Mouse (Mus musculus): ENCODE measurements around the gene Ccdc42. TPM values are rescaled to one million over a fixed set of nuclear protein-coding genes. Genes with fewer than 3 reads are reported as not detected.

The Ccdc42 gene
- polyA plus RNA-seq, 1 experiment from 2014 or later = 0.29 TPM

GRCm38 (mm10) chr11:68579462-68579881 is 7.3 kb upstream of the Ccdc42 start:
- Histone ChIP-seq H3K9ac (ENCODE audit: low read depth, low read length) (no peak overlapping the region), H3K27ac (ENCODE audit: low read depth, low read length) (no peak overlapping the region), H3K4me1 (ENCODE audit: control insufficient read depth, insufficient read depth, low read length) (no peaks in the 10 kb centered on the region), H3K4me2 (no peak overlapping the region), H3K27me3 (ENCODE audit: control insufficient read depth, insufficient read depth, low read length) (no peaks in the 10 kb centered on the region; the same call in 1 of the 2 replicates), H3K9me3 (replicated peaks; ENCODE audit: control insufficient read depth, low read length) (no peaks in the 10 kb centered on the region), H3K36me3 (ENCODE audit: control insufficient read depth, insufficient read depth, low read length) (no peaks in the 10 kb centered on the region), H3K4me3 (ENCODE audit: low read depth, low read length) (no peak overlapping the region)
- no peak for ATAC-seq (replicated peaks; ENCODE audit: insufficient number of reproducible peaks, low FRiP score, low TSS enrichment)
- 42% methylated on average over 9 of the region's 9 CpGs for WGBS (ENCODE audit: insufficient replicate concordance)

- Histone ChIP-seq H3K27ac (ENCODE audit: low read depth, low read length) (no peak overlapping the region), H3K4me2 (no peak overlapping the region), H3K4me3 (ENCODE audit: low read depth, low read length) (no peak overlapping the region), H3K27me3 (ENCODE audit: control insufficient read depth, insufficient read depth, low read length) (no peaks in the 10 kb centered on the region; the same call in 1 of the 2 replicates), H3K9ac (ENCODE audit: low read depth, low read length) (no peak overlapping the region), H3K36me3 (ENCODE audit: control insufficient read depth, insufficient read depth, low read length) (no peaks in the 10 kb centered on the region), H3K9me3 (replicated peaks; ENCODE audit: control insufficient read depth, low read length) (no peaks in the 10 kb centered on the region), H3K4me1 (ENCODE audit: control insufficient read depth, insufficient read depth, low read length) (no peaks in the 10 kb centered on the region)
- no peak for ATAC-seq (replicated peaks; ENCODE audit: insufficient number of reproducible peaks, low FRiP score, low TSS enrichment)
- 45% methylated on average over 6 of the region's 6 CpGs for WGBS (ENCODE audit: insufficient replicate concordance)
These were observed 6.3 kb upstream of the Ccdc42 start for GRCm38 (mm10) chr11:68580566-68580965.

- no peak for ATAC-seq (replicated peaks; ENCODE audit: insufficient number of reproducible peaks, low FRiP score, low TSS enrichment)
- no peaks in the 10 kb centered on the region for H3K4me1 ChIP-seq (ENCODE audit: control insufficient read depth, insufficient read depth, low read length)
- no peak overlapping the region for H3K27ac ChIP-seq (ENCODE audit: low read depth, low read length)
- no peaks in the 10 kb centered on the region for H3K36me3 ChIP-seq (ENCODE audit: control insufficient read depth, insufficient read depth, low read length)
- H3K9ac ChIP-seq (ENCODE audit: low read depth, low read length) = no peak overlapping the region
- H3K4me3 ChIP-seq (ENCODE audit: low read depth, low read length) = no peak overlapping the region
- H3K27me3 ChIP-seq (ENCODE audit: control insufficient read depth, insufficient read depth, low read length) = no peaks in the 10 kb centered on the region
- WGBS (ENCODE audit: insufficient replicate concordance) = 86% methylated on average over 13 of the region's 13 CpGs
- no peak overlapping the region for H3K4me2 ChIP-seq
- no peaks in the 10 kb centered on the region for H3K9me3 ChIP-seq (replicated peaks; ENCODE audit: control insufficient read depth, low read length)
These were observed 3.6 kb upstream of the Ccdc42 start for GRCm38 (mm10) chr11:68583225-68583624.

- no peak overlapping the region for H3K9ac ChIP-seq (ENCODE audit: low read depth, low read length)
- H3K4me1 ChIP-seq (ENCODE audit: control insufficient read depth, insufficient read depth, low read length) = no peaks in the 10 kb centered on the region
- 72% methylated on average over 8 of the region's 8 CpGs for WGBS (ENCODE audit: insufficient replicate concordance)
- no peaks in the 10 kb centered on the region for H3K36me3 ChIP-seq (ENCODE audit: control insufficient read depth, insufficient read depth, low read length)
- H3K27me3 ChIP-seq (ENCODE audit: control insufficient read depth, insufficient read depth, low read length) = no peaks in the 10 kb centered on the region
- H3K9me3 ChIP-seq (replicated peaks; ENCODE audit: control insufficient read depth, low read length) = no peaks in the 10 kb centered on the region
- H3K4me2 ChIP-seq = no peak overlapping the region
- no peak for ATAC-seq (replicated peaks; ENCODE audit: insufficient number of reproducible peaks, low FRiP score, low TSS enrichment)
- no peak overlapping the region for H3K27ac ChIP-seq (ENCODE audit: low read depth, low read length)
- H3K4me3 ChIP-seq (ENCODE audit: low read depth, low read length) = no peak overlapping the region
These were observed 2.8 kb upstream of the Ccdc42 start for GRCm38 (mm10) chr11:68583906-68584480.

- H3K9me3 ChIP-seq (replicated peaks; ENCODE audit: control insufficient read depth, low read length) = no peaks in the 10 kb centered on the region
- no peak for ATAC-seq (replicated peaks; ENCODE audit: insufficient number of reproducible peaks, low FRiP score, low TSS enrichment)
- H3K27ac ChIP-seq (ENCODE audit: low read depth, low read length) = no peak overlapping the region
- no peak overlapping the region for H3K9ac ChIP-seq (ENCODE audit: low read depth, low read length)
- WGBS (ENCODE audit: insufficient replicate concordance) = 16% methylated on average over 3 of the region's 3 CpGs
- H3K4me2 ChIP-seq = no peak overlapping the region
- H3K4me1 ChIP-seq (ENCODE audit: control insufficient read depth, insufficient read depth, low read length) = peaks cover 7% of the 10 kb centered on the region
- H3K36me3 ChIP-seq (ENCODE audit: control insufficient read depth, insufficient read depth, low read length) = no peaks in the 10 kb centered on the region
- H3K4me3 ChIP-seq (ENCODE audit: low read depth, low read length) = no peak overlapping the region
- no peaks in the 10 kb centered on the region for H3K27me3 ChIP-seq (ENCODE audit: control insufficient read depth, insufficient read depth, low read length)
These were observed 931 bp upstream of the Ccdc42 start for GRCm38 (mm10) chr11:68585890-68586289.

- Histone ChIP-seq H3K4me3 (ENCODE audit: low read depth, low read length) (no peak overlapping the region), H3K9me3 (replicated peaks; ENCODE audit: control insufficient read depth, low read length) (no peaks in the 10 kb centered on the region), H3K27me3 (ENCODE audit: control insufficient read depth, insufficient read depth, low read length) (no peaks in the 10 kb centered on the region), H3K9ac (ENCODE audit: low read depth, low read length) (no peak overlapping the region), H3K4me2 (no peak overlapping the region), H3K4me1 (ENCODE audit: control insufficient read depth, insufficient read depth, low read length) (peaks cover 35% of the 10 kb centered on the region), H3K27ac (ENCODE audit: low read depth, low read length) (no peak overlapping the region), H3K36me3 (ENCODE audit: control insufficient read depth, insufficient read depth, low read length) (no peaks in the 10 kb centered on the region)
- 60% methylated on average over 8 of the region's 8 CpGs for WGBS (ENCODE audit: insufficient replicate concordance)
- ATAC-seq (replicated peaks; ENCODE audit: insufficient number of reproducible peaks, low FRiP score, low TSS enrichment) = no peak
These were observed 2.4 kb downstream of the Ccdc42 start for GRCm38 (mm10) chr11:68589055-68589809.

GRCm38 (mm10) chr11:68591708-68592107 is 4.9 kb downstream of the Ccdc42 start:
- WGBS (ENCODE audit: insufficient replicate concordance) = 20% methylated on average over 5 of the region's 5 CpGs

DNA sequence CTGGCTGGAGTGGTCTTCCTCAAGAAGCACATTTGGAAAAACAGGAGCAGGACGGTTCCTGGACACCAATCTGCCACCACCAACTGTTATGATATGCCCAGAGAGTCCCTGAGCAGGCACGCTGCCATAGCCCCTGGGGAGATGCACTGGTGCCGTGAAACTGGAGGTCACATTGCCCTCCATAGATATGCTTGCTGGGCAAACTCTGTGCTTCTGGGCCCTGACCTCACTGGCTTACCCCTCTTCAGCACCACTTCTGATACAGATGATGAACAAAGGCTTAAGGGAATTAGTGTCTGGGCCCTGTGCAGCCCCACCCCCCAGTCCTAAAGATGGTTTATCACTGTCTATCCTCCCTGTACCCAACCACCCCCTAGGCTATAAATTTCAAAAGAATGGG is 6.4 kb downstream of the Ccdc42 start:
- Histone ChIP-seq H3K4me1 (ENCODE audit: control insufficient read depth, insufficient read depth, low read length) (peaks cover 40% of the 10 kb centered on the region), H3K27ac (ENCODE audit: low read depth, low read length) (peak overlapping the region; percentile 70)
- WGBS (ENCODE audit: insufficient replicate concordance) = 26% methylated on average over 3 of the region's 3 CpGs

More at GRCm38 (mm10) chr11:68591708-68592107, 4.9 kb downstream of the Ccdc42 start:
- Histone ChIP-seq H3K4me1 (ENCODE audit: control insufficient read depth, insufficient read depth, low read length) (peaks cover 35% of the 10 kb centered on the region), H3K9me3 (replicated peaks; ENCODE audit: control insufficient read depth, low read length) (no peaks in the 10 kb centered on the region), H3K9ac (ENCODE audit: low read depth, low read length) (no peak overlapping the region), H3K4me3 (ENCODE audit: low read depth, low read length) (no peak overlapping the region), H3K4me2 (no peak overlapping the region; the same call in 1 of the 2 replicates), H3K27me3 (ENCODE audit: control insufficient read depth, insufficient read depth, low read length) (no peaks in the 10 kb centered on the region), H3K27ac (ENCODE audit: low read depth, low read length) (no peak overlapping the region), H3K36me3 (ENCODE audit: control insufficient read depth, insufficient read depth, low read length) (no peaks in the 10 kb centered on the region)
- no peak for ATAC-seq (replicated peaks; ENCODE audit: insufficient number of reproducible peaks, low FRiP score, low TSS enrichment)

More for the DNA sequence above, 6.4 kb downstream of the Ccdc42 start:
- Histone ChIP-seq H3K4me3 (ENCODE audit: low read depth, low read length) (no peak overlapping the region), H3K9ac (ENCODE audit: low read depth, low read length) (no peak overlapping the region; the same call in 1 of the 2 replicates), H3K27me3 (ENCODE audit: control insufficient read depth, insufficient read depth, low read length) (no peaks in the 10 kb centered on the region), H3K36me3 (ENCODE audit: control insufficient read depth, insufficient read depth, low read length) (no peaks in the 10 kb centered on the region), H3K4me2 (no peak overlapping the region), H3K9me3 (replicated peaks; ENCODE audit: control insufficient read depth, low read length) (no peaks in the 10 kb centered on the region)
- no peak for ATAC-seq (replicated peaks; ENCODE audit: insufficient number of reproducible peaks, low FRiP score, low TSS enrichment)

All from heart, embryonic 11.5 days (tissue).